Mouse (Mus musculus): ENCODE data around the gene Tulp4. TPM values are rescaled to one million over a fixed set of nuclear protein-coding genes. Genes with fewer than 3 reads are reported as not detected.

Tulp4 gene
- polyA plus RNA-seq, 1 experiment = 59.4 TPM

DNA sequence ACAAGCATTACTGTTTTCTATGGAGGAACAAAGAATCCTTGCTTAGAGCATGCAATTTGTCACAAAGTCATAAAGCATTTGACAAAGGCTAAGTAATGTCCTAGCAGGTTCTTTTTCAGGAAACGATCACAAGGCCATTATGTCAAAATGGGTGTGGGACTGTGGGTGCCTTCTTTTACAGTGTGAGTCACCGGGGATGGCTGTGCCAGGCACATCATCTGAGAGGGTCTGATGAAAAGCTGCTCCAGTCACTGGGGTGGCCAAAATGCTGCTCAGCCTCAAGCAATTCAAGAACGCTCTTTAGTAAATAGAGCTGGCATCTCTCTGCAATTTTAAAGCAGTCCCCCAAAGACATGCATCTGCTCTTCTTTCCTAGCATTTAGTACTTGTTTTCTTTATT is 74.2 kb downstream of the Tulp4 start:
- Histone ChIP-seq H3K9ac (ENCODE audit: low read depth, poor library complexity, severe bottlenecking) (no peak overlapping the region), H3K4me3 (ENCODE audit: low read depth, low read length) (no peak overlapping the region), H3K36me3 (ENCODE audit: control insufficient read depth, insufficient read depth, low read length, poor library complexity, severe bottlenecking) (no peaks in the 10 kb centered on the region), H3K27ac (ENCODE audit: insufficient read depth, low read length) (no peak overlapping the region), H3K27me3 (ENCODE audit: control insufficient read depth, insufficient read depth, low read length, poor library complexity, severe bottlenecking) (no peaks in the 10 kb centered on the region), H3K4me1 (ENCODE audit: control insufficient read depth, insufficient read depth, low read length) (no peaks in the 10 kb centered on the region), H3K9me3 (replicated peaks; ENCODE audit: control insufficient read depth, insufficient read depth, low read length, poor library complexity, severe bottlenecking) (peaks cover 5% of the 10 kb centered on the region)
- no peak for TF ChIP-seq POLR2A (IDR thresholded peaks at IDR 0.05; ENCODE audit: insufficient read depth, low read length)
- TF ChIP-seq CTCF (IDR thresholded peaks at IDR 0.05; ENCODE audit: low read depth, low read length) = no peak
- no peak for TF ChIP-seq EP300 (IDR thresholded peaks at IDR 0.05; ENCODE audit: insufficient read depth, low read depth, low read length)

DNA sequence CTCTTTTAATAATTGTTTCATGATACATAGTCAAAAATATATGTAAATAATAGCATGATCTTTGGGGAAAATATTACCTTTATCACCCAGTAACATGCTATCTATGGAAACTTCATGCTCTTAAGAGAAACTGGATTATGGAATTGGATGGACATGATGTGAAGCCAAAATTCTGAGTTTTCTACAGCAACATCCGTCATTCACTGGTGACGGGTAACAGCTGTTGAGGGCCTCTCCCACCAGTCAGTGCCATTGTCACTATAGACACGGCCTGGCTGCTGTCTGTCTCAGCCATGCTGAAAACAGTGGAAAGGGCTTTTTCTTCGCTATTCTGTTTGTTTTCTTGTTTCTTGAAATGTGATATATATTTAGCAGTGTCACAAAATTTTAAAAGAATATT is 76.5 kb downstream of the Tulp4 start:
- Histone ChIP-seq H3K9me3 (replicated peaks; ENCODE audit: control insufficient read depth, insufficient read depth, low read length, poor library complexity, severe bottlenecking) (no peaks in the 10 kb centered on the region), H3K36me3 (ENCODE audit: control insufficient read depth, insufficient read depth, low read length, poor library complexity, severe bottlenecking) (no peaks in the 10 kb centered on the region), H3K4me1 (ENCODE audit: control insufficient read depth, insufficient read depth, low read length) (no peaks in the 10 kb centered on the region), H3K4me3 (ENCODE audit: low read depth, low read length) (no peak overlapping the region), H3K27ac (ENCODE audit: insufficient read depth, low read length) (no peak overlapping the region), H3K27me3 (ENCODE audit: control insufficient read depth, insufficient read depth, low read length, poor library complexity, severe bottlenecking) (no peaks in the 10 kb centered on the region), H3K9ac (ENCODE audit: low read depth, poor library complexity, severe bottlenecking) (no peak overlapping the region)
- TF ChIP-seq EP300 (IDR thresholded peaks at IDR 0.05; ENCODE audit: insufficient read depth, low read depth, low read length) (no peak), CTCF (IDR thresholded peaks at IDR 0.05; ENCODE audit: low read depth, low read length) (no peak), POLR2A (IDR thresholded peaks at IDR 0.05; ENCODE audit: insufficient read depth, low read length) (no peak)

DNA sequence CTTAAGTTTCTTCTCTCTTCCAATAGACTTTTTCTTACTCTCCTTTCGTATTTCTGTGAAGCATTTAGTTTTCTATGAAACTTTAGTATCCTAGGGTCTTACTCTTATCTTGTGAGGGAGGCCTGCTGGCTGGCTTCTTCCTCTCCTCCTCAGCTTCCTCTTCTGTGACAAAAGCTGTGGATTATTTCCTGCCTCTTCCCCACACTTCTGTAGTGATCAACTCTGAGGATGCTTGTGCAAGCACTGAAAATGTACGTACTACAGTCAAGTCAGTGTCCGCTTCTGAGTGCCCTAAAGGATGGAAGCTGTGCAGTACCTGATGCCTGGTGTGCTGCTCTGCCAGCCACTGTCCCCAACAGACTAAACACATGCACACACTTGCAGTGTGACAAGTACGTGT is 80.4 kb downstream of the Tulp4 start:
- Histone ChIP-seq H3K4me3 (ENCODE audit: low read depth, low read length) (no peak overlapping the region), H3K27me3 (ENCODE audit: control insufficient read depth, insufficient read depth, low read length, poor library complexity, severe bottlenecking) (no peaks in the 10 kb centered on the region), H3K4me1 (ENCODE audit: control insufficient read depth, insufficient read depth, low read length) (no peaks in the 10 kb centered on the region), H3K36me3 (ENCODE audit: control insufficient read depth, insufficient read depth, low read length, poor library complexity, severe bottlenecking) (no peaks in the 10 kb centered on the region), H3K27ac (ENCODE audit: insufficient read depth, low read length) (no peak overlapping the region), H3K9ac (ENCODE audit: low read depth, poor library complexity, severe bottlenecking) (no peak overlapping the region), H3K9me3 (replicated peaks; ENCODE audit: control insufficient read depth, insufficient read depth, low read length, poor library complexity, severe bottlenecking) (no peaks in the 10 kb centered on the region)
- TF ChIP-seq CTCF (IDR thresholded peaks at IDR 0.05; ENCODE audit: low read depth, low read length) (no peak), POLR2A (IDR thresholded peaks at IDR 0.05; ENCODE audit: insufficient read depth, low read length) (no peak), EP300 (IDR thresholded peaks at IDR 0.05; ENCODE audit: insufficient read depth, low read depth, low read length) (no peak)

GRCm38 (mm10) chr17:6187183-6187582 is 80.9 kb downstream of the Tulp4 start:
- TF ChIP-seq POLR2A (IDR thresholded peaks at IDR 0.05; ENCODE audit: insufficient read depth, low read length) (no peak), EP300 (IDR thresholded peaks at IDR 0.05; ENCODE audit: insufficient read depth, low read depth, low read length) (no peak), CTCF (IDR thresholded peaks at IDR 0.05; ENCODE audit: low read depth, low read length) (no peak)
- Histone ChIP-seq H3K4me3 (ENCODE audit: low read depth, low read length) (no peak overlapping the region), H3K9me3 (replicated peaks; ENCODE audit: control insufficient read depth, insufficient read depth, low read length, poor library complexity, severe bottlenecking) (no peaks in the 10 kb centered on the region), H3K9ac (ENCODE audit: low read depth, poor library complexity, severe bottlenecking) (no peak overlapping the region), H3K27ac (ENCODE audit: insufficient read depth, low read length) (no peak overlapping the region), H3K4me1 (ENCODE audit: control insufficient read depth, insufficient read depth, low read length) (no peaks in the 10 kb centered on the region), H3K36me3 (ENCODE audit: control insufficient read depth, insufficient read depth, low read length, poor library complexity, severe bottlenecking) (no peaks in the 10 kb centered on the region), H3K27me3 (ENCODE audit: control insufficient read depth, insufficient read depth, low read length, poor library complexity, severe bottlenecking) (no peaks in the 10 kb centered on the region)

DNA sequence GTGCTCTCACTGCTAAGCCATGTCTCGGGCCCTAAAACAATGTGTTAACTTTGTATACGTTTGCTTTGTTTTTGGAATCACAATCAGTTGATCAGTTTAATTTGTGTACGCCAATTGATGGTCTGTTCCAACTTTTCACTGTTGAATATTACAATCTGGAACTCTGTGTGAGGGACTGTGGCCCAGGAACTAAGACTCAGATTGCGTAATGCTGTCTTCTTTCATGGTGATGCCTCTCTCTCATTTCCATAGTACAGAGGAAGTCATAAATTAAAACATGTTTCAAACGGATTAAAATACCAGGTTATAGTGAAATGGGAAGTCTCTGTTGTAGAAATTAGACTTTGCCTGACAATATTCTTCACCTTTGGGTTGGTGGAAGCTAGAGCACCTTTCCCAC is 83.0 kb downstream of the Tulp4 start:
- Histone ChIP-seq H3K9ac (ENCODE audit: low read depth, poor library complexity, severe bottlenecking) (no peak overlapping the region), H3K9me3 (replicated peaks; ENCODE audit: control insufficient read depth, insufficient read depth, low read length, poor library complexity, severe bottlenecking) (no peaks in the 10 kb centered on the region), H3K27me3 (ENCODE audit: control insufficient read depth, insufficient read depth, low read length, poor library complexity, severe bottlenecking) (no peaks in the 10 kb centered on the region), H3K4me1 (ENCODE audit: control insufficient read depth, insufficient read depth, low read length) (no peaks in the 10 kb centered on the region), H3K27ac (ENCODE audit: insufficient read depth, low read length) (no peak overlapping the region), H3K36me3 (ENCODE audit: control insufficient read depth, insufficient read depth, low read length, poor library complexity, severe bottlenecking) (no peaks in the 10 kb centered on the region), H3K4me3 (ENCODE audit: low read depth, low read length) (no peak overlapping the region)
- TF ChIP-seq EP300 (IDR thresholded peaks at IDR 0.05; ENCODE audit: insufficient read depth, low read depth, low read length) = no peak
- no peak for TF ChIP-seq POLR2A (IDR thresholded peaks at IDR 0.05; ENCODE audit: insufficient read depth, low read length)
- no peak for TF ChIP-seq CTCF (IDR thresholded peaks at IDR 0.05; ENCODE audit: low read depth, low read length)

DNA sequence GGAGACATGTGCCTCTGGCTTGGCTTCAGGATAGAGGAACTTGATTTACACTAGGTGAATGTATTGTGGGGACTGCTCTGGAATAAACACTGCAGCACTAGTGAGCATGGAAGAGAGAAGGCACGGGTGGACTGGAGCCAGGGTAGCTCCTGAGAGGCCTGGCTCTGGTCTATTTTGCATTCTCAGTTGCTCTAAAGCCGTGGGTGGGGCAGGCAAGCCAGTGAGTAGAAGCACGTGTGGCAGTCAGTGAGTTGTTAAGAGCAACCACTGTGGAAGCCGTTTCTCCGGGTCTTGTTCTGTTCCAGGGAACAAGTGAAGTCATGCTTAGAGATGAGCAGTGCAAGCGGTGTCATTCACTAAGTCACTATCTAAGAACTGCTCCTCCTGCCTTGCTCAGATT is 86.0 kb downstream of the Tulp4 start:
- no peak for TF ChIP-seq CTCF (IDR thresholded peaks at IDR 0.05; ENCODE audit: low read depth, low read length)
- no peak for TF ChIP-seq EP300 (IDR thresholded peaks at IDR 0.05; ENCODE audit: insufficient read depth, low read depth, low read length)
- no peak for TF ChIP-seq POLR2A (IDR thresholded peaks at IDR 0.05; ENCODE audit: insufficient read depth, low read length)

More for the DNA sequence above, 86.0 kb downstream of the Tulp4 start:
- Histone ChIP-seq H3K36me3 (ENCODE audit: control insufficient read depth, insufficient read depth, low read length, poor library complexity, severe bottlenecking) (no peaks in the 10 kb centered on the region), H3K9ac (ENCODE audit: low read depth, poor library complexity, severe bottlenecking) (no peak overlapping the region), H3K4me1 (ENCODE audit: control insufficient read depth, insufficient read depth, low read length) (no peaks in the 10 kb centered on the region), H3K4me3 (ENCODE audit: low read depth, low read length) (no peak overlapping the region), H3K27ac (ENCODE audit: insufficient read depth, low read length) (no peak overlapping the region), H3K27me3 (ENCODE audit: control insufficient read depth, insufficient read depth, low read length, poor library complexity, severe bottlenecking) (no peaks in the 10 kb centered on the region), H3K9me3 (replicated peaks; ENCODE audit: control insufficient read depth, insufficient read depth, low read length, poor library complexity, severe bottlenecking) (no peaks in the 10 kb centered on the region)
